Mouse (Mus musculus): ENCODE data around the gene Ldlrad3. TPM values are rescaled to one million over a fixed set of nuclear protein-coding genes. Genes with fewer than 3 reads are reported as not detected.

Ldlrad3 gene
- polyA plus RNA-seq, 1 experiment from 2014 or later, result 30.0 TPM

GRCm38 (mm10) chr2:102192943-102193820 is 7.0 kb upstream of the Ldlrad3 start:
- H3K36me3 ChIP-seq (ENCODE audit: control insufficient read depth, insufficient read depth, low read length), result no peaks in the 10 kb centered on the region
- 90% methylated on average over 16 of the region's 16 CpGs for WGBS
- H3K27me3 ChIP-seq (ENCODE audit: control insufficient read depth, insufficient read depth, low read length), result no peaks in the 10 kb centered on the region
- H3K4me3 ChIP-seq (ENCODE audit: low read depth, low read length), result no peak overlapping the region
- H3K4me2 ChIP-seq (ENCODE audit: low read depth, low read length), result no peak overlapping the region
- no peaks in the 10 kb centered on the region for H3K9me3 ChIP-seq (ENCODE audit: control insufficient read depth, low read length)
- H3K9ac ChIP-seq (replicated peaks; ENCODE audit: low read depth, low read length), result no peak overlapping the region
- H3K27ac ChIP-seq (ENCODE audit: low read depth, low read length), result no peak overlapping the region
- no peaks in the 10 kb centered on the region for H3K4me1 ChIP-seq (ENCODE audit: control insufficient read depth, insufficient read depth, low read length)
- ATAC-seq (ENCODE audit: low read depth), result no peak

GRCm38 (mm10) chr2:102191736-102192135 is 5.6 kb upstream of the Ldlrad3 start:
- no peak overlapping the region for H3K4me2 ChIP-seq (ENCODE audit: low read depth, low read length)
- no peak overlapping the region for H3K9ac ChIP-seq (replicated peaks; ENCODE audit: low read depth, low read length)
- no peak for ATAC-seq (ENCODE audit: low read depth)
- H3K4me1 ChIP-seq (ENCODE audit: control insufficient read depth, insufficient read depth, low read length), result no peaks in the 10 kb centered on the region
- 81% methylated on average over 4 of the region's 4 CpGs for WGBS
- no peak overlapping the region for H3K27ac ChIP-seq (ENCODE audit: low read depth, low read length)
- no peaks in the 10 kb centered on the region for H3K27me3 ChIP-seq (ENCODE audit: control insufficient read depth, insufficient read depth, low read length)
- no peaks in the 10 kb centered on the region for H3K36me3 ChIP-seq (ENCODE audit: control insufficient read depth, insufficient read depth, low read length)
- no peak overlapping the region for H3K4me3 ChIP-seq (ENCODE audit: low read depth, low read length)
- H3K9me3 ChIP-seq (ENCODE audit: control insufficient read depth, low read length), result no peaks in the 10 kb centered on the region

- no peak for ATAC-seq (ENCODE audit: low read depth)
- Histone ChIP-seq H3K4me1 (ENCODE audit: control insufficient read depth, insufficient read depth, low read length) (no peaks in the 10 kb centered on the region), H3K27me3 (ENCODE audit: control insufficient read depth, insufficient read depth, low read length) (no peaks in the 10 kb centered on the region), H3K9me3 (ENCODE audit: control insufficient read depth, low read length) (no peaks in the 10 kb centered on the region), H3K9ac (replicated peaks; ENCODE audit: low read depth, low read length) (no peak overlapping the region), H3K4me2 (ENCODE audit: low read depth, low read length) (no peak overlapping the region), H3K4me3 (ENCODE audit: low read depth, low read length) (no peak overlapping the region), H3K27ac (ENCODE audit: low read depth, low read length) (no peak overlapping the region), H3K36me3 (ENCODE audit: control insufficient read depth, insufficient read depth, low read length) (no peaks in the 10 kb centered on the region)
These were observed 4.8 kb upstream of the Ldlrad3 start for GRCm38 (mm10) chr2:102190956-102191355.

- peak overlapping the region; percentile 91 for H3K9ac ChIP-seq (replicated peaks; ENCODE audit: low read depth, low read length)
- H3K9me3 ChIP-seq (ENCODE audit: control insufficient read depth, low read length), result no peaks in the 10 kb centered on the region
- no peaks in the 10 kb centered on the region for H3K27me3 ChIP-seq (ENCODE audit: control insufficient read depth, insufficient read depth, low read length)
- peak overlapping the region; percentile 84 for H3K27ac ChIP-seq (ENCODE audit: low read depth, low read length)
- H3K4me1 ChIP-seq (ENCODE audit: control insufficient read depth, insufficient read depth, low read length), result peaks cover 11% of the 10 kb centered on the region; the same call in 1 of the 2 replicates
- no peaks in the 10 kb centered on the region for H3K36me3 ChIP-seq (ENCODE audit: control insufficient read depth, insufficient read depth, low read length)
- H3K4me3 ChIP-seq (ENCODE audit: low read depth, low read length), result peak overlapping the region; percentile 68
- peak; percentile 55 for ATAC-seq (ENCODE audit: low read depth)
- peak overlapping the region; percentile 73 for H3K4me2 ChIP-seq (ENCODE audit: low read depth, low read length)
- 2% methylated on average over 24 of the region's 24 CpGs for WGBS
These were observed 875 bp downstream of the Ldlrad3 start for GRCm38 (mm10) chr2:102185069-102185950.

- no peaks in the 10 kb centered on the region for H3K9me3 ChIP-seq (ENCODE audit: control insufficient read depth, low read length)
- no peak overlapping the region for H3K4me3 ChIP-seq (ENCODE audit: low read depth, low read length)
- H3K36me3 ChIP-seq (ENCODE audit: control insufficient read depth, insufficient read depth, low read length), result no peaks in the 10 kb centered on the region
- H3K27ac ChIP-seq (ENCODE audit: low read depth, low read length), result no peak overlapping the region
- ATAC-seq (ENCODE audit: low read depth), result no peak
- H3K4me1 ChIP-seq (ENCODE audit: control insufficient read depth, insufficient read depth, low read length), result peaks cover 11% of the 10 kb centered on the region; the same call in 1 of the 2 replicates
- no peak overlapping the region for H3K9ac ChIP-seq (replicated peaks; ENCODE audit: low read depth, low read length)
- H3K27me3 ChIP-seq (ENCODE audit: control insufficient read depth, insufficient read depth, low read length), result no peaks in the 10 kb centered on the region
- WGBS, result 78% methylated on average over 7 of the region's 7 CpGs
- H3K4me2 ChIP-seq (ENCODE audit: low read depth, low read length), result peak overlapping the region; percentile 73; the same call in 1 of the 2 replicates
These were observed 2.3 kb downstream of the Ldlrad3 start for GRCm38 (mm10) chr2:102183720-102184480.

- Histone ChIP-seq H3K4me2 (ENCODE audit: low read depth, low read length) (no peak overlapping the region), H3K27ac (ENCODE audit: low read depth, low read length) (no peak overlapping the region), H3K9me3 (ENCODE audit: control insufficient read depth, low read length) (no peaks in the 10 kb centered on the region), H3K36me3 (ENCODE audit: control insufficient read depth, insufficient read depth, low read length) (no peaks in the 10 kb centered on the region), H3K9ac (replicated peaks; ENCODE audit: low read depth, low read length) (no peak overlapping the region), H3K27me3 (ENCODE audit: control insufficient read depth, insufficient read depth, low read length) (no peaks in the 10 kb centered on the region), H3K4me1 (ENCODE audit: control insufficient read depth, insufficient read depth, low read length) (peaks cover 11% of the 10 kb centered on the region; the same call in 1 of the 2 replicates), H3K4me3 (ENCODE audit: low read depth, low read length) (no peak overlapping the region)
- ATAC-seq (ENCODE audit: low read depth), result no peak
- 87% methylated on average over 2 of the region's 2 CpGs for WGBS
These were observed 4.7 kb downstream of the Ldlrad3 start for GRCm38 (mm10) chr2:102181459-102181858.

GRCm38 (mm10) chr2:102176434-102176772 is 9.8 kb downstream of the Ldlrad3 start:
- Histone ChIP-seq H3K27ac (ENCODE audit: low read depth, low read length) (no peak overlapping the region), H3K4me2 (ENCODE audit: low read depth, low read length) (no peak overlapping the region)
- WGBS, result 47% methylated on average over 5 of the region's 5 CpGs

GRCm38 (mm10) chr2:102175741-102176433 is 10.3 kb downstream of the Ldlrad3 start:
- ATAC-seq (ENCODE audit: low read depth), result no peak

More at GRCm38 (mm10) chr2:102176434-102176772, 9.8 kb downstream of the Ldlrad3 start:
- Histone ChIP-seq H3K9ac (replicated peaks; ENCODE audit: low read depth, low read length) (no peak overlapping the region), H3K9me3 (ENCODE audit: control insufficient read depth, low read length) (no peaks in the 10 kb centered on the region), H3K4me1 (ENCODE audit: control insufficient read depth, insufficient read depth, low read length) (peaks cover 5% of the 10 kb centered on the region), H3K4me3 (ENCODE audit: low read depth, low read length) (no peak overlapping the region), H3K36me3 (ENCODE audit: control insufficient read depth, insufficient read depth, low read length) (no peaks in the 10 kb centered on the region), H3K27me3 (ENCODE audit: control insufficient read depth, insufficient read depth, low read length) (no peaks in the 10 kb centered on the region)
- ATAC-seq (ENCODE audit: low read depth), result no peak; the same call in 1 of the 2 replicates

More at GRCm38 (mm10) chr2:102175741-102176433, 10.3 kb downstream of the Ldlrad3 start:
- 65% methylated on average over 15 of the region's 15 CpGs for WGBS
- Histone ChIP-seq H3K9ac (replicated peaks; ENCODE audit: low read depth, low read length) (no peak overlapping the region), H3K4me3 (ENCODE audit: low read depth, low read length) (no peak overlapping the region), H3K27ac (ENCODE audit: low read depth, low read length) (no peak overlapping the region), H3K9me3 (ENCODE audit: control insufficient read depth, low read length) (no peaks in the 10 kb centered on the region), H3K36me3 (ENCODE audit: control insufficient read depth, insufficient read depth, low read length) (no peaks in the 10 kb centered on the region), H3K4me1 (ENCODE audit: control insufficient read depth, insufficient read depth, low read length) (peaks cover 5% of the 10 kb centered on the region), H3K27me3 (ENCODE audit: control insufficient read depth, insufficient read depth, low read length) (no peaks in the 10 kb centered on the region), H3K4me2 (ENCODE audit: low read depth, low read length) (no peak overlapping the region)

All from neural tube, embryonic 14.5 days (tissue).